Mouse (Mus musculus): ENCODE measurements at regions not wholly inside any gene's neighbourhood (a gene's known extent, or its start where the extent isn't known, plus 50 kb on each side); places are given as distances from the start of the nearest gene placed in this dataset.

DNA sequence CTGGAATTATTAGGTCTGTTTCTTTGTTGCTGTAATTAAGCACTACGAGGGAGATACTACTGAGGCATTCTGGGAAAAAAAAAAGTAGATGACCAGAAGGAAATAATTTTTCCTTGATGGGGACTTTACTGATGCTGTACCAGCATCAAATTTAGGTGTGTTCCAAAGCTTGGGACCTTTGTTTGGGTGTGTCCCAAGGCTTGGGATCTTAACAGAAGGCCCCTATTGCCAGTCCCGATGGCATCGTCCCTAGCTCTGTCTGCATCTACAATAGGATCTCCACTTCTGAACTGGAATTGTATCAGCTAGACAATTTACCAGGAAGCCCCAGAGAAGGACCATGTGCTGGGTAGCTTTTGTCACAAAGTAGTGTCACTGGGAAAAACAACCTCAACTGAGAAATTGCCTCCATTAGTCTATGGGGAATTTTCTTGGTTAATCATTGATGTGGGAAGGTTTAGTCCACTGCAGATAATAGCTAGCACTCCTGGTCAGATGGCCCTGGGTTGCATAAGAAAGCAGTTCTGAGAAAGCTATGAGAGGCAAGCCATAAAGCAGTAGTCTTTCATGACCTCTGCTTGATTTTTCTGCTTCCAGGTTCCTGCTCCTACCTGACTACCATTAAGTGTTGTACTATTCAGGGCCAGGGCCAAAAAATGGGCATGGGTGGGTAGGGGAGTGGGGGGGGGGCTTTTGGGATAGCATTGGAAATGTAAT lies 392.7 kb downstream of the Igsf11 start:
- no peak for TF ChIP-seq CTCF (conservative IDR thresholded peaks at IDR 0.05; ENCODE audit: low read length)
- no peak for TF ChIP-seq POU5F1 (IDR thresholded peaks at IDR 0.05; ENCODE audit: borderline replicate concordance, low read length)
- no peak for TF ChIP-seq NANOG (IDR thresholded peaks at IDR 0.05; ENCODE audit: borderline replicate concordance, low read length)
